Mouse (Mus musculus) liver, postnatal 0 days (tissue): ENCODE measurements around the gene Slc22a2. TPM values are rescaled to one million over a fixed set of nuclear protein-coding genes. Genes with fewer than 3 reads are reported as not detected.

ENCODE experiments used
- ATAC-seq: fragments of 200-750 bp; cut with Nextera tagmentation; 2 replicates; pipeline ENCODE4 v1.8.0; 2017; ENCODE audit warnings: mild to moderate bottlenecking, moderate library complexity
- DNase-seq: peaks from one replicate; pipeline ENCODE4 v3.0.0-alpha.2; 2016
- H3K27ac ChIP-seq: fragments of 300-500 bp; sonication (generic); 2 replicates; pipeline ENCODE4 v1.5.1; 2014; ENCODE audit warnings: antibody characterized with exemption, moderate library complexity, mild to moderate bottlenecking, low read depth
- H3K27me3 ChIP-seq: fragments of 300-500 bp; sonication (generic); 2 replicates; pipeline ENCODE4 v1.6.1; 2014; ENCODE audit warnings: low read length, control low read depth, mixed read lengths; ENCODE audit not compliant: insufficient read depth
- H3K36me3 ChIP-seq: fragments of 300-500 bp; sonication (generic); replicated peaks from 2 replicates; pipeline ENCODE4 v1.6.1; 2014; ENCODE audit warnings: mild to moderate bottlenecking, control low read depth, low read length, moderate library complexity, mixed read lengths; ENCODE audit not compliant: insufficient read depth
- H3K4me1 ChIP-seq: fragments of 300-500 bp; sonication (generic); 2 replicates; pipeline ENCODE4 v1.6.1; 2014; ENCODE audit warnings: antibody characterized with exemption, mild to moderate bottlenecking, control low read depth; ENCODE audit not compliant: insufficient read depth
- H3K4me2 ChIP-seq: fragments of 300-500 bp; sonication (generic); 2 replicates; pipeline ENCODE4 v1.6.1; 2014; ENCODE audit warnings: low read depth, mild to moderate bottlenecking, low read length, moderate library complexity, mixed read lengths
- H3K4me3 ChIP-seq: fragments of 300-500 bp; sonication (generic); 2 replicates; pipeline ENCODE4 v1.5.1; 2014; ENCODE audit warnings: low read depth, low read length
- H3K9ac ChIP-seq: fragments of 300-500 bp; sonication (generic); replicated peaks from 2 replicates; pipeline ENCODE4 v1.6.1; 2014; ENCODE audit warnings: mild to moderate bottlenecking, moderate library complexity
- H3K9me3 ChIP-seq: fragments of 300-500 bp; sonication (generic); 2 replicates; pipeline ENCODE4 v1.6.1; 2016; ENCODE audit warnings: mild to moderate bottlenecking, control low read depth, low read length, mixed read lengths
- CTCF ChIP-seq: sonication (generic); IDR thresholded peaks from 2 replicates; pipeline ENCODE4 v1.5.1; 2016; ENCODE audit warnings: antibody characterized with exemption, low read depth
- EP300 ChIP-seq: IDR thresholded peaks from 2 replicates; pipeline ENCODE4 v1.6.1; 2016; ENCODE audit warnings: antibody characterized with exemption, low read depth, mild to moderate bottlenecking
- WGBS: fragments of 180-500 bp; shearing (Covaris S2); extraction: QIAGEN DNeasy Blood & Tissue Kit; methylation state at CpG from one replicate; pipeline ENCODE4 v1.1.7; 2014; ENCODE audit not compliant: insufficient replicate concordance; 5-methylcytosine and 5-hydroxymethylcytosine counted together
- polyA plus RNA-seq: library from polyadenylated mRNA; unstranded; fragments of >200 nt; fragmentation: Nextera tagmentation; extraction: Ambion mirVana; gene quantifications from 2 replicates; pipeline ENCODE4 v1.2.1, GENCODE M21; 2015

The Slc22a2 gene
- polyA plus RNA-seq, 1 experiment from 2014 or later = 0.06 TPM

DNA sequence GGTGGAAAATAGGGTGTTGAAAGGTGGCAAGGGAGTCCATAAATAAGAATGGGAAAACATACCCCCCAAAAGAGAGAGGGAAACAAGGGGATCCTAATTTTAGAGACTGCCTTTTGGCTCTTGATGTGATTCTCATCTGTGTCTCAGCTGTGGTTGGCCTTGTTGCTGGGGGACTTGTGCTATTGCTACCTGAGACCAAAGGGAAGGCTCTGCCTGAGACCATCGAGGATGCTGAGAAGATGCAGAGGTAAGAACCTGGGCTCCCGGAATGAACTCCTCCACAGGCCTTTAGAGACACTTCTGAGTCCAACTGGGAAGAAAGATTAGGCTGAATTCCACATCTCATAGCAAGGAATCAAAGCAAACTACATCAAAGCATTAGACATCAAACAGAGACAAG lies 35.7 kb downstream of the Slc22a2 start:
- no peak overlapping the region for H3K27ac ChIP-seq
- no peak overlapping the region for H3K4me3 ChIP-seq
- TF ChIP-seq EP300 (no peak), CTCF (no peak)
- no peaks in the 10 kb centered on the region for H3K36me3 ChIP-seq
- no peaks in the 10 kb centered on the region for H3K27me3 ChIP-seq
- H3K4me2 ChIP-seq = no peak overlapping the region
- no peak overlapping the region for H3K9ac ChIP-seq
- H3K4me1 ChIP-seq = no peaks in the 10 kb centered on the region
- no peak for DNase-seq
- ATAC-seq = no peak
- no peaks in the 10 kb centered on the region; the same call in 1 of the 2 replicates for H3K9me3 ChIP-seq
- 82% methylated on average over 2 of the region's 2 CpGs for WGBS

DNA sequence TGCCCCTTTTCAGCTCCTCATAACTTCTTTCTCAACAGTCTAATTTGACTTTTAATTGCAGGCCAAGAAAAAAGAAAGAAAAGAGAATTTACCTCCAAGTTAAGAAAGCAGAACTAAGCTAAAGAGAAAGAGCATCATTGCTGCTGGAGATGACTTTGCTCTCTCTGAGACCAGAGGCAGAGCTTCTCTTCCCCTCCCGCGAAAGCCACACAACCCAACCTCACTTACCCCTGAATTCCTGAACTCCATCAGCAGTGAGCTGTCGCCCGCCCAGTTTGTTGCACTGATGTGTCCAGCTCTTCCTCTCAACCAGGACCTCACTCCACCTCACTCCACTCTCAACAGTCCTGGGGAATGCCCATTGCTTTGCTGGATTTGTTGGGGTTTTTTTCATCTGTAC lies 44.1 kb downstream of the Slc22a2 start:
- WGBS = 40% methylated on average over 4 of the region's 4 CpGs
- Histone ChIP-seq H3K9ac (no peak overlapping the region), H3K36me3 (no peaks in the 10 kb centered on the region), H3K4me2 (no peak overlapping the region), H3K27me3 (no peaks in the 10 kb centered on the region), H3K4me1 (no peaks in the 10 kb centered on the region), H3K4me3 (no peak overlapping the region), H3K9me3 (no peaks in the 10 kb centered on the region; the same call in 1 of the 2 replicates), H3K27ac (no peak overlapping the region)
- ATAC-seq (no peak), DNase-seq (no peak)
- no peak for TF ChIP-seq EP300
- TF ChIP-seq CTCF = no peak

DNA sequence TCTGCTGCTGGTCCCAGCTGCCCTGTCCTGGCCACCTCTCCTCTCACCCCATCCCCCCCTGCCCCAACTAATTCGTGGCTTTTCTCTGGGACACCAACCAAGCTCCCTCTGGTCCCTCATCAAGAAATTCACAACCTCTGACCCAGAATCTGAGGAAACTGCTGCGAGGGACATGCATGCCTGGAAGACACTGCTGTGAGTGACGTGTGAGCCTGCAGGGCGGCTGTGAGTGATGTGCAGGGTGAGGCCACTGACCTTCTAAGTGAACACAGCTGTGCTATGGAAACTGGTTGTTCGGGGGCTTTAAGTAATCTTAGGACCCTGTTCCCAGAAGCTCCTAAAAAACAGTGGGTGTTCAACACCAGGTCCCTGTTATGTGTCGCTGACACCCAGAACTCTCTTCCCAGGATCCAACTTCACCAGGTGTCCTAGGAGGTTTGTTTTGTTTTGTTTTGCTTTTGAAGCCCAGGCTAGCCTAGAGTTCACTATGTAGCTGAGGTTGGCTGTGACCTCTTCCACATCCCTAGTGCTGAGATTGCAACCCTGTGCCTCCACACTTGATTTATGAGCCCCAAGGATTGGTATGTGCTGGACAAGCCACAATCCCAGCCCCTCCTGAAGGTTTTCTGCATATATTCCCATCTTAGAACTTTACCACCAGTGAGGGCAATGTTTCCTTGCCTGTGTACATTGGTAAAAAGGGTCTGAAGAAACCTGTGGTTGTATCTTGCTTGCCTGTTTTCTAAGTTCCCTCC lies 47.2 kb downstream of the Slc22a2 start:
- 49% methylated on average over 6 of the region's 6 CpGs for WGBS
- Histone ChIP-seq H3K36me3 (no peaks in the 10 kb centered on the region), H3K4me2 (no peak overlapping the region), H3K27ac (no peak overlapping the region), H3K9me3 (no peaks in the 10 kb centered on the region), H3K4me3 (no peak overlapping the region), H3K9ac (no peak overlapping the region), H3K27me3 (0 out of 2 replicates have a peak, but pooled peaks cover 2% of the 10 kb centered on the region), H3K4me1 (no peaks in the 10 kb centered on the region)
- no peak for TF ChIP-seq CTCF
- no peak for TF ChIP-seq EP300
- no peak for DNase-seq
- ATAC-seq = no peak

DNA sequence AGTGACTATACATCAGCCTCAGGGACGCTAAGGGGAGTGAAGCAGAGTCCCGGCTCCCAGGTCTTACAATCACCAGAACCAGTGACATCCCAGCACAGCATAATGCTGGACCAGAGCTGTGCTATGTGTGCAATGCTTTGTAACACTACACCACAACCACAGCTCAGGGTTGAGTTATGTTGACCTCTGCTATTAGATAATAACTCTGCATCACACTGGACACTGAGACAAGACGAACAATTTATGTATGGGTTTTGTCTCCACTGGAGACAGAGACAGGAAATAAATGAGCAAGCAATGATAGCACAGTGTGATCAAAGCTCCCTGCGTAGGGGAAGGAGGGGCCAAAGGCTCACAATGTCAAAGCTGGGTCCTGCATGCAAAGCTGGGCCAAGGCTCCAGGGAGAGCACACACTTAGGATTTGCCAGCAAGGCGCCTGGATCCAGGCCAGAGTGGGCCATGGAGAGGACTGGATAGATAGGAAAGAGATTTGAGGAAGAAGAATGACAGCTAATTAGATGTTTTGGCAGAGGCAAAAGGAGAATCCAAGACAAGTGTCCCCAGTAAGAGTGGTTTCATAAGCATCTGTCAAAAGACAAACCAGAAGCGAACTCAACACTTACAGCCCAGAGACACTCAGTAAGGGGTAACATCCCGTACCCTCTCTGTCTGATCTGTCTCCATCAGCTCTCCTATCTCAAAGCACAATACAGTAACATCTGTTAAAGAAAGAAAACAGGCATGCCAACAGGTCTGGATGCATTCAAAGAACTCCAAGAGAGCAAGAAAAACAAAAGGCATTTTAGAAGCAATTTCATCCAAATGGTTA lies 48.1 kb downstream of the Slc22a2 start:
- TF ChIP-seq CTCF = no peak
- no peak for TF ChIP-seq EP300
- Histone ChIP-seq H3K9ac (no peak overlapping the region), H3K9me3 (no peaks in the 10 kb centered on the region), H3K27ac (no peak overlapping the region), H3K27me3 (0 out of 2 replicates have a peak, but pooled peaks cover 2% of the 10 kb centered on the region), H3K4me1 (no peaks in the 10 kb centered on the region), H3K4me2 (no peak overlapping the region), H3K4me3 (no peak overlapping the region), H3K36me3 (no peaks in the 10 kb centered on the region)
- DNase-seq (peak; percentile 17), ATAC-seq (no peak)
- 46% methylated on average over 7 of the region's 7 CpGs for WGBS

DNA sequence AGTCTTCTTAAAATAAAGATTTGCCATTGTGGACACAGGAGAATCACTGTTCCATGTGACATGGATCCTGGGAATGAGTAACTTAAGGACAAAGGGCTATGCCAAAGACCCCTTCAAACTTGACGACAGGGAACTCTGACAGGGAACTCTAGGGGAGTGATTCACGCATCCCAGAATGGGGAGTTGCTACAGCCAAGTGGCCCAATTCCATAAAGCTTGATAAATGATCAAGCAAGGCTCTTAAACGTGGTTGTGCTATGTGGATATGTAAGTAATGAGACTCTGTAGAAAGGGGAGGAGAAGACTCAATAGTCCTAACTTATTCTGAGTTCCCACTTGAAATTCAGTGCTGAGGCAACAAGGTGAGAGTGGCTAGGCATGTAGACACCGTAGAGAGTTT lies 50.9 kb downstream of the Slc22a2 start:
- no peaks in the 10 kb centered on the region for H3K36me3 ChIP-seq
- 0 out of 2 replicates have a peak, but pooled peaks cover 8% of the 10 kb centered on the region for H3K27me3 ChIP-seq
- no peaks in the 10 kb centered on the region for H3K4me1 ChIP-seq
- TF ChIP-seq EP300 (no peak), CTCF (no peak)
- no peak overlapping the region for H3K27ac ChIP-seq
- no peak for ATAC-seq
- no peak for DNase-seq
- no peak overlapping the region for H3K9ac ChIP-seq
- no peak overlapping the region for H3K4me2 ChIP-seq
- 56% methylated on average over 4 of the region's 4 CpGs for WGBS
- H3K9me3 ChIP-seq = 0 out of 2 replicates have a peak, but pooled peaks cover 2% of the 10 kb centered on the region
- no peak overlapping the region for H3K4me3 ChIP-seq

DNA sequence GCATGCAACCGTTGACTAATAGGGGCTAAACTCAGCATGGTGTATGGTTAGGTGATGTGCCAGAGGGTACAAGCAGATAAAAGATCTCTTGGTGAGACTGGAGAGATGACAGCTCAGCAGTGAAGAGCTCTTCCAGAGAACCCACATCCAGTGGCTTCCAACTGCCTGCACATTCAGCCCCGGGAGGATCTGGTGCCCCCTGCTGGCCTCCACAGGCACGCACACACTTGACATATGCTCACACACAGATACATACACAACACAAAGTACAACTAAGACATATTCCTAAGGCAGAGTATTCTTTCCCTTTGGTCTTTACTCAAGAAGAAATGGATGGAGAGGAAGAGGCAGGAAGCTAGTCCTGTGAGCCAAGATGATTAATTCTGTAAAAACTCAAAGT lies 55.7 kb downstream of the Slc22a2 start:
- 0 out of 2 replicates have a peak, but pooled peaks cover 8% of the 10 kb centered on the region for H3K27me3 ChIP-seq
- DNase-seq (no peak), ATAC-seq (no peak)
- H3K4me1 ChIP-seq = no peaks in the 10 kb centered on the region
- H3K4me2 ChIP-seq = no peak overlapping the region
- no peak overlapping the region for H3K4me3 ChIP-seq
- H3K9ac ChIP-seq = no peak overlapping the region
- 0 out of 2 replicates have a peak, but pooled peaks cover 2% of the 10 kb centered on the region for H3K9me3 ChIP-seq
- peak; percentile 33 for TF ChIP-seq CTCF
- TF ChIP-seq EP300 = no peak
- WGBS = 92% methylated on average over 3 of the region's 3 CpGs
- no peak overlapping the region for H3K27ac ChIP-seq
- H3K36me3 ChIP-seq = no peaks in the 10 kb centered on the region
